Comparison of ENCODE assay signal across 17 mouse cellular contexts in genomic region chr10:41583383-41583782, GRCm38 (mm10).
DNase-seq lines count a peak whose midpoint lies in the region; ATAC-seq and TF ChIP-seq lines count a peak whose summit lies in the region.
"Had no signal": no experiment of that assay in that cellular context is flagged by ENCODE, and none has a peak within 500 bp of the region (broad histone marks: within the 10 kb centered on the region; RNA-seq: fewer than 3 reads in every experiment).

No protein-coding gene starts in this region.

- TF ChIP-seq POLR2A in myocyte (IDR thresholded peaks at IDR 0.05; ENCODE audit: insufficient read length, low read depth) = no peak

- H3K27ac ChIP-seq in heart, postnatal 0 days (ENCODE audit: low read depth) = peak overlapping the region; percentile 55; the same call in 1 of the 2 replicates
- no peak overlapping the region for H3K27ac ChIP-seq in midbrain, embryonic 11.5 days (ENCODE audit: low read depth, low read length)
- H3K27ac ChIP-seq in midbrain, embryonic 13.5 days = no peak overlapping the region
- peak overlapping the region; percentile 68 for H3K27ac ChIP-seq in embryonic facial prominence, embryonic 14.5 days (replicated peaks; ENCODE audit: low read depth, low read length)
- H3K27ac ChIP-seq: forebrain, embryonic 15.5 days; liver, embryonic 13.5 days had no signal

- intact Hi-C loops in heart, postnatal 10 days (cut with DNase I) = no loop called here

- H3K4me1 ChIP-seq in heart, postnatal 0 days (ENCODE audit: control insufficient read depth, insufficient read depth) = peaks cover 15% of the 10 kb centered on the region
- 0 out of 2 replicates have a peak, but pooled peaks cover 3% of the 10 kb centered on the region for H3K4me1 ChIP-seq in midbrain, embryonic 11.5 days (ENCODE audit: control insufficient read depth, insufficient read depth, low read length)
- H3K4me1 ChIP-seq in midbrain, embryonic 13.5 days (replicated peaks) = peaks cover 3% of the 10 kb centered on the region; the same call in 1 of the 2 replicates
- peaks cover 7% of the 10 kb centered on the region for H3K4me1 ChIP-seq in embryonic facial prominence, embryonic 14.5 days (ENCODE audit: control insufficient read depth, insufficient read depth, low read length)
- H3K4me1 ChIP-seq: forebrain, embryonic 15.5 days; liver, embryonic 13.5 days had no signal

- no peak overlapping the region for H3K4me3 ChIP-seq in heart, postnatal 0 days (ENCODE audit: low read depth, low read length)
- no peak overlapping the region for H3K4me3 ChIP-seq in midbrain, embryonic 11.5 days (ENCODE audit: low read depth, low read length)
- H3K4me3 ChIP-seq in midbrain, embryonic 13.5 days (replicated peaks) = no peak overlapping the region
- H3K4me3 ChIP-seq in embryonic facial prominence, embryonic 14.5 days (ENCODE audit: low read depth, low read length) = no peak overlapping the region
- H3K4me3 ChIP-seq in myocyte = no peak overlapping the region
- H3K4me3 ChIP-seq: forebrain, embryonic 15.5 days; liver, embryonic 13.5 days had no signal

- no peak overlapping the region for H3K9ac ChIP-seq in heart, postnatal 0 days (replicated peaks; ENCODE audit: low read depth, low read length)
- peak overlapping the region; percentile 11; the same call in 1 of the 2 replicates for H3K9ac ChIP-seq in midbrain, embryonic 11.5 days (ENCODE audit: low read length)
- no peak overlapping the region for H3K9ac ChIP-seq in midbrain, embryonic 13.5 days (replicated peaks)
- H3K9ac ChIP-seq in embryonic facial prominence, embryonic 14.5 days (ENCODE audit: low read depth, low read length) = no peak overlapping the region; the same call in 1 of the 2 replicates
- H3K9ac ChIP-seq: forebrain, embryonic 15.5 days; liver, embryonic 13.5 days had no signal

- H3K79me2 ChIP-seq in myocyte (ENCODE audit: control insufficient read depth, insufficient read depth) = no peaks in the 10 kb centered on the region

- no peaks in the 10 kb centered on the region for H3K36me3 ChIP-seq in heart, postnatal 0 days (replicated peaks; ENCODE audit: control insufficient read depth, insufficient read depth, low read length)
- no peaks in the 10 kb centered on the region for H3K36me3 ChIP-seq in midbrain, embryonic 11.5 days (ENCODE audit: control insufficient read depth, insufficient read depth, low read length)
- no peaks in the 10 kb centered on the region for H3K36me3 ChIP-seq in midbrain, embryonic 13.5 days
- H3K36me3 ChIP-seq in embryonic facial prominence, embryonic 14.5 days (ENCODE audit: control insufficient read depth, insufficient read depth, low read length) = no peaks in the 10 kb centered on the region
- no peaks in the 10 kb centered on the region for H3K36me3 ChIP-seq in myocyte (ENCODE audit: control insufficient read depth, insufficient read depth)
- H3K36me3 ChIP-seq: forebrain, embryonic 15.5 days; liver, embryonic 13.5 days had no signal

- ATAC-seq in heart, postnatal 0 days (ENCODE audit: insufficient read depth, low read depth) = no peak
- ATAC-seq in midbrain, embryonic 11.5 days (ENCODE audit: low FRiP score) = no peak
- ATAC-seq in midbrain, embryonic 13.5 days = no peak
- ATAC-seq in embryonic facial prominence, embryonic 14.5 days (ENCODE audit: low read depth) = peak; percentile 67
- ATAC-seq: forebrain, embryonic 15.5 days; hindbrain, embryonic 16.5 days had no signal

- no peak for TF ChIP-seq CTCF in heart, postnatal 0 days (IDR thresholded peaks at IDR 0.05; ENCODE audit: low read depth)

- H3ac ChIP-seq in myocyte (ENCODE audit: control insufficient read depth, insufficient read length) = no peak overlapping the region

- H3K9me3 ChIP-seq in heart, postnatal 0 days (replicated peaks; ENCODE audit: control insufficient read depth, low read length) = no peaks in the 10 kb centered on the region
- no peaks in the 10 kb centered on the region for H3K9me3 ChIP-seq in midbrain, embryonic 11.5 days (ENCODE audit: control insufficient read depth, low read length)
- no peaks in the 10 kb centered on the region for H3K9me3 ChIP-seq in midbrain, embryonic 13.5 days
- H3K9me3 ChIP-seq in embryonic facial prominence, embryonic 14.5 days (ENCODE audit: control insufficient read depth, low read length) = no peaks in the 10 kb centered on the region
- H3K9me3 ChIP-seq: forebrain, embryonic 15.5 days; liver, embryonic 13.5 days had no signal

- no peak overlapping the region for H3K4me2 ChIP-seq in heart, postnatal 0 days (ENCODE audit: low read depth, low read length)
- H3K4me2 ChIP-seq in midbrain, embryonic 11.5 days = no peak overlapping the region
- H3K4me2 ChIP-seq in midbrain, embryonic 13.5 days (replicated peaks) = no peak overlapping the region
- H3K4me2 ChIP-seq in embryonic facial prominence, embryonic 14.5 days (ENCODE audit: low read depth, low read length) = no peak overlapping the region
- H3K4me2 ChIP-seq in myocyte (ENCODE audit: low read depth) = peak overlapping the region; percentile 80
- H3K4me2 ChIP-seq: forebrain, embryonic 15.5 days; heart, embryonic 11.5 days; liver, embryonic 13.5 days had no signal

- TF ChIP-seq EP300 in heart, postnatal 0 days (IDR thresholded peaks at IDR 0.05; ENCODE audit: low read depth) = no peak

- H3K27me3 ChIP-seq in heart, postnatal 0 days (ENCODE audit: control insufficient read depth, insufficient read depth, low read length) = no peaks in the 10 kb centered on the region
- no peaks in the 10 kb centered on the region for H3K27me3 ChIP-seq in midbrain, embryonic 11.5 days (ENCODE audit: control insufficient read depth, insufficient read depth, low read length)
- H3K27me3 ChIP-seq in midbrain, embryonic 13.5 days = no peaks in the 10 kb centered on the region
- H3K27me3 ChIP-seq in embryonic facial prominence, embryonic 14.5 days (replicated peaks; ENCODE audit: control insufficient read depth, insufficient read depth, low read length) = no peaks in the 10 kb centered on the region
- no peaks in the 10 kb centered on the region for H3K27me3 ChIP-seq in myocyte (ENCODE audit: control insufficient read depth, insufficient read depth, insufficient read length)
- H3K27me3 ChIP-seq: forebrain, embryonic 15.5 days; liver, embryonic 13.5 days; Patski had no signal

- DNase-seq in heart, postnatal 0 days (ENCODE audit: low spot score) = no peak
- DNase-seq in heart, postnatal 10 days = no peak
- DNase-seq in midbrain, embryonic 11.5 days (ENCODE audit: low spot score, missing footprints) = no peak
- peak; percentile 56 for DNase-seq in embryonic facial prominence, embryonic 14.5 days (ENCODE audit: low spot score)
- DNase-seq in right cerebral cortex, postnatal 25 days = no peak
- DNase-seq: cerebellum, adult 8-10 months; kidney, postnatal 10 days; layer of hippocampus, postnatal 36 days; liver, embryonic 13.5 days; lung, postnatal 10 days; midbrain, embryonic 14.5 days had no signal

- WGBS in heart, postnatal 0 days = 55% methylated on average over 6 of the region's 6 CpGs
- 60% methylated on average over 6 of the region's 6 CpGs for whole genome bisulfite sequencing in midbrain, embryonic 11.5 days
- 57% methylated on average over 6 of the region's 6 CpGs for WGBS in midbrain, embryonic 13.5 days
- WGBS in embryonic facial prominence, embryonic 14.5 days = 27% methylated on average over 6 of the region's 6 CpGs

TF ChIP-seq in myocyte, 11 proteins besides CTCF, POLR2A, EP300 and RAD21:
- TF ChIP-seq MYOD1 (IDR thresholded peaks at IDR 0.05; ENCODE audit: control insufficient read depth in 1 of 3, insufficient read length in 2 of 3, low read depth in 2 of 3) (peak in 1 of 3 experiments; percentile 62), TCF3 (IDR thresholded peaks at IDR 0.05; ENCODE audit: insufficient read length, low read depth) (no peak), REST (IDR thresholded peaks at IDR 0.05; ENCODE audit: insufficient read depth, insufficient read length) (no peak), POLR2AphosphoS2 (IDR thresholded peaks at IDR 0.05; ENCODE audit: insufficient read length, low read depth) (no peak), TCF12 (IDR thresholded peaks at IDR 0.05; ENCODE audit: insufficient read depth, poor library complexity, severe bottlenecking) (no peak), SRF (IDR thresholded peaks at IDR 0.05; ENCODE audit: control insufficient read depth, insufficient read length, low read depth) (no peak), CEBPB (IDR thresholded peaks at IDR 0.05; ENCODE audit: insufficient read depth, poor library complexity, severe bottlenecking) (no peak), MAX (IDR thresholded peaks at IDR 0.05; ENCODE audit: low read depth) (no peak)

Comparison
In these comparisons a context has a peak if more than half of its experiments do, and no peak if none do; other contexts are left out.
1. H3K27ac ChIP-seq: peak in heart, postnatal 0 days (single experiment) and embryonic facial prominence, embryonic 14.5 days (single experiment); none in midbrain, embryonic 11.5 days (single experiment) and midbrain, embryonic 13.5 days (single experiment).